Mouse (Mus musculus): ENCODE results near the gene Crkl.

GRCm38 (mm10) chr16:17405271-17405696 lies 46.5 kb upstream of the Crkl start:
- TF ChIP-seq POLR2A (IDR thresholded peaks at IDR 0.05; ENCODE audit: extremely low read depth, insufficient read depth, low read length) (0 out of 2 replicates have a peak, but pooled peaks have one; percentile 50), CTCF (IDR thresholded peaks at IDR 0.05; ENCODE audit: low read depth, low read length) (no peak)
